Comparison of ENCODE assay signal across 19 mouse cellular contexts in genomic region chr8:117121277-117121676, GRCm38 (mm10). TPM values are rescaled to one million over a fixed set of nuclear protein-coding genes. Genes with fewer than 3 reads are reported as not detected.
A peak's percentile ranks its signal among the peaks of the same experiment; 100 is the strongest.
DNase-seq lines count a peak whose midpoint lies in the region; ATAC-seq lines count a peak whose summit lies in the region.
"Had no signal": no experiment of that assay in that cellular context is flagged by ENCODE, and none has a peak within 500 bp of the region (broad histone marks: within the 10 kb centered on the region; RNA-seq: fewer than 3 reads in every experiment).

No protein-coding gene starts in this region.

- no peak overlapping the region for H3K4me3 ChIP-seq in embryonic facial prominence, embryonic 15.5 days (replicated peaks)
- H3K4me3 ChIP-seq in embryonic facial prominence, embryonic 10.5 days = no peak overlapping the region
- H3K4me3 ChIP-seq: heart, embryonic 10.5 days; hindbrain, embryonic 12.5 days; midbrain, embryonic 10.5 days; neural tube, embryonic 13.5 days had no signal

- H3K27ac ChIP-seq in embryonic facial prominence, embryonic 15.5 days (replicated peaks) = 0 out of 2 replicates have a peak overlapping the region, but pooled peaks have one; percentile 7
- H3K27ac ChIP-seq in embryonic facial prominence, embryonic 10.5 days (replicated peaks) = no peak overlapping the region
- H3K27ac ChIP-seq: heart, embryonic 10.5 days; hindbrain, embryonic 12.5 days; midbrain, embryonic 10.5 days; neural tube, embryonic 13.5 days had no signal

- no peaks in the 10 kb centered on the region for H3K36me3 ChIP-seq in embryonic facial prominence, embryonic 15.5 days
- H3K36me3 ChIP-seq in embryonic facial prominence, embryonic 10.5 days (replicated peaks) = no peaks in the 10 kb centered on the region
- H3K36me3 ChIP-seq: heart, embryonic 10.5 days; hindbrain, embryonic 12.5 days; midbrain, embryonic 10.5 days; neural tube, embryonic 13.5 days had no signal

- DNase-seq in embryonic facial prominence, embryonic 10.5 days (ENCODE audit: low spot score) = no peak
- DNase-seq in T-cell, adult 2 months (ENCODE audit: low spot score) = peak; percentile 10
- peak; percentile 79 for DNase-seq in spleen, postnatal 36 days (ENCODE audit: low spot score in 2 of 2)
- DNase-seq in kidney, postnatal 14 days = no peak
- DNase-seq in embryo, embryonic 10.5 days (ENCODE audit: low spot score) = no peak
- DNase-seq in neural tube, embryonic 10.5 days (ENCODE audit: extremely low spot score, low spot score) = no peak
- DNase-seq: adrenal gland, postnatal 25 days; cerebellum, adult 9-10 months; kidney, adult 9 months; right cerebral cortex, postnatal 4 days; thymus, postnatal 4 days had no signal

- H3K27me3 ChIP-seq in embryonic facial prominence, embryonic 15.5 days = no peaks in the 10 kb centered on the region
- no peaks in the 10 kb centered on the region for H3K27me3 ChIP-seq in embryonic facial prominence, embryonic 10.5 days (replicated peaks; ENCODE audit: low read depth, poor library complexity, severe bottlenecking)
- H3K27me3 ChIP-seq: hindbrain, embryonic 12.5 days; neural tube, embryonic 13.5 days had no signal

- 61% methylated on average over 8 of the region's 8 CpGs for WGBS in embryonic facial prominence, embryonic 15.5 days
- 57% methylated on average over 8 of the region's 8 CpGs for WGBS in embryonic facial prominence, embryonic 10.5 days

- no peak overlapping the region for H3K4me2 ChIP-seq in embryonic facial prominence, embryonic 15.5 days (replicated peaks)
- H3K4me2 ChIP-seq: hindbrain, embryonic 12.5 days; neural tube, embryonic 13.5 days had no signal

- H3K4me1 ChIP-seq in embryonic facial prominence, embryonic 15.5 days = peaks cover 2% of the 10 kb centered on the region; the same call in 1 of the 2 replicates
- peaks cover 14% of the 10 kb centered on the region for H3K4me1 ChIP-seq in embryonic facial prominence, embryonic 10.5 days
- H3K4me1 ChIP-seq: hindbrain, embryonic 12.5 days; neural tube, embryonic 13.5 days had no signal

- H3K9me3 ChIP-seq in embryonic facial prominence, embryonic 15.5 days (replicated peaks) = no peaks in the 10 kb centered on the region
- no peaks in the 10 kb centered on the region for H3K9me3 ChIP-seq in embryonic facial prominence, embryonic 10.5 days
- H3K9me3 ChIP-seq: heart, embryonic 10.5 days; hindbrain, embryonic 12.5 days; midbrain, embryonic 10.5 days; neural tube, embryonic 13.5 days had no signal

- no peak overlapping the region for H3K9ac ChIP-seq in embryonic facial prominence, embryonic 15.5 days
- H3K9ac ChIP-seq: hindbrain, embryonic 12.5 days; neural tube, embryonic 13.5 days had no signal

- ATAC-seq in embryonic facial prominence, embryonic 15.5 days (ENCODE audit: insufficient number of reproducible peaks, low FRiP score, low TSS enrichment, low read depth) = no peak
- peak; percentile 96 for ATAC-seq in megakaryocyte, adult 5-6 weeks (ENCODE audit: poor library complexity, severe bottlenecking)

RNA-seq across cellular contexts. Expression of gene Bco1, which starts 25.6 kb away (rescaled TPM):
- polyA plus RNA-seq in embryonic facial prominence, embryonic 15.5 days (2015; fragmentation: Nextera tagmentation; extraction: Ambion mirVana) = 0.29 and 0.37 TPM in 2 replicates
- 0.22 and 0.33 TPM in 2 replicates for polyA plus RNA-seq in embryonic facial prominence, embryonic 10.5 days (2016; fragmentation: Nextera tagmentation; extraction: Ambion mirVana)
- not detected in 2 replicates for total RNA-seq in megakaryocyte, adult 5-6 weeks (2015)
- not detected in 2 replicates for total RNA-seq in megakaryocyte, adult 5-6 weeks (2017)
- total RNA-seq: left cerebral cortex, adult 18-20 months had no signal

RNA-seq across cellular contexts. Expression of gene Gan, which starts 36.7 kb away (rescaled TPM):
- 2.9 and 3.3 TPM in 2 replicates for polyA plus RNA-seq in embryonic facial prominence, embryonic 15.5 days (2015; fragmentation: Nextera tagmentation; extraction: Ambion mirVana)
- polyA plus RNA-seq in embryonic facial prominence, embryonic 10.5 days (2016; fragmentation: Nextera tagmentation; extraction: Ambion mirVana) = 2.6 and 3.1 TPM in 2 replicates
- 4.6 and 5.4 TPM in 2 replicates for total RNA-seq in megakaryocyte, adult 5-6 weeks (2015)
- total RNA-seq in megakaryocyte, adult 5-6 weeks (2017) = 4.6 and 4.8 TPM in 2 replicates

RNA-seq across cellular contexts. Expression of gene Pkd1l2, which starts 39.0 kb away (rescaled TPM):
- 0.16 and 0.31 TPM in 2 replicates for polyA plus RNA-seq in embryonic facial prominence, embryonic 15.5 days (2015; fragmentation: Nextera tagmentation; extraction: Ambion mirVana)
- not detected in 2 replicates for polyA plus RNA-seq in embryonic facial prominence, embryonic 10.5 days (2016; fragmentation: Nextera tagmentation; extraction: Ambion mirVana)
- total RNA-seq in megakaryocyte, adult 5-6 weeks (2015) = 0.04 and 0.07 TPM in 2 replicates
- 0.04 and 0.08 TPM in 2 replicates for total RNA-seq in megakaryocyte, adult 5-6 weeks (2017)
- total RNA-seq: liver, adult 2 months had no signal
- polyA plus RNA-seq: hindbrain, embryonic 12.5 days; liver, adult 2 months; neural tube, embryonic 13.5 days had no signal

Comparison
In these comparisons a context has a peak if more than half of its experiments do, and no peak if none do; other contexts are left out.
1. DNase-seq: peak in T-cell, adult 2 months (single experiment) and spleen, postnatal 36 days (2 of 2); none in embryonic facial prominence, embryonic 10.5 days (single experiment), kidney, postnatal 14 days (single experiment), embryo, embryonic 10.5 days (single experiment) and neural tube, embryonic 10.5 days (single experiment).